Mouse (Mus musculus): ENCODE measurements around the gene Hivep3. TPM values are rescaled to one million over a fixed set of nuclear protein-coding genes. Genes with fewer than 3 reads are reported as not detected.
A peak's percentile ranks its signal among the peaks of the same experiment; 100 is the strongest.

The Hivep3 gene
- polyA plus RNA-seq, 1 experiment, result 29.4 TPM

GRCm38 (mm10) chr4:119816620-119817356 is 83.2 kb downstream of the Hivep3 start:
- DNase-seq (ENCODE audit: low spot score), result no peak

DNA sequence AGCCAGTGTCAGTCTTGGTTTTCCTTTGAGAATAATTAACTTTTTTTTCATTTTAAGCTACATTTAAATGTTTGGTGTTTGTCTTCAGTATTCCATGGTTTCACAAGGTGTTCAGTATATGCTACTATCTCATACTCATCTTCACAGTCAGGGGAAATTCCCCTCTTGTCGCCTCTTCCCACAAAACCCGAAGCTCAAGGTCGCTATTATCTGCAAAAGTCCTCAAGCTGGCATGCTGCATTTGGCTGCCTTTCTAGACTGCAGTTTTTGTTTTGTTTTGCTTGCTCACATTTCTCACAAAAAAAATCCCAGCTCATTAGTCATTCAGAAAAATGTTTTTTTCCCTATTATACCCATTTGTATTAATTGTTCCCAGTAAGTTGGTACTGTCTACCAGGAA is 92.4 kb downstream of the Hivep3 start:
- no peak for DNase-seq (ENCODE audit: low spot score)

GRCm38 (mm10) chr4:119828386-119828785 is 94.8 kb downstream of the Hivep3 start:
- DNase-seq (ENCODE audit: low spot score), result no peak

DNA sequence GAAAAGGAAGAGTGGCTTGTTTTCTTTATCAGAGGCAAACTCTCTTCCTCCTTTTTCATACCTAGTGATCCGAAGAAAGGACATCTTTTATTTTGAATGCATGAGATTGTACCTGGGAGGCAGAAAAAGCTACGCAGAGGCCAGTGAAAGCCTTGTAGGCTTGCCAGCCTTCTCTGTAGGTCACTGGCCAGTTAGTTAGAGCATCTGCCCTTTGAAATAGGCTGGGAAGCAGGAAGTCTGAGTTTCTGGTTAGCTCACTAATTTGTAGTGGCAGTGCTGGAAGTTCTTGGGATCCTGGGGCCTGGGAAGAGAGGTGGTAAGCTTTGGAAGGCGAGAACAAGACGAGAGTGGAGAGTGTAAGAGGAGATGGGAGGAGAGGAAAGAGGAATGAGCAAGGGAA is 95.4 kb downstream of the Hivep3 start:
- no peak for DNase-seq (ENCODE audit: low spot score)

DNA sequence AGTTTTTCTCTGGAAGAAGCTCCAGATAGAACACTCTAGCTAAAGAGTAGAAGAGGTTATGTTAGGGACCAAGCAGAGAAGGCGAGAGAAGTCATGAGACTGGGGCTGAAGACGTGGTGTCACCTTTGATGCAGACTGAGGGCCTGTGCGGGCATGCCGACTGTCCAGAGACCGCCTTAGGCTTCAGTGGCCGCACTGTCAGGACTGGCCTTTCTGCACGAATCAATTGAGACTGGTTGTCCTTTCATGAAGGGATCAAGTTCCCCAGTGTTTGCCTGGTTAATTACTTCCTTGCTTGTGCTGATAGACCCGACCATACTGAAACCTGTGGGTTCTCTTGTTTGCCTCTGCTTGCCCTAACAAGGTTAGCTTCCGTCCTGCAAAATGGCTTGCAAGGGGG is 99.7 kb downstream of the Hivep3 start:
- DNase-seq (ENCODE audit: low spot score), result peak; percentile 39

GRCm38 (mm10) chr4:119833884-119834283 is 100.3 kb downstream of the Hivep3 start:
- no peak for DNase-seq (ENCODE audit: low spot score)

GRCm38 (mm10) chr4:119836181-119836580 is 102.6 kb downstream of the Hivep3 start:
- DNase-seq (ENCODE audit: low spot score), result peak; percentile 9

GRCm38 (mm10) chr4:119837505-119838065 is 104.0 kb downstream of the Hivep3 start:
- DNase-seq (ENCODE audit: low spot score), result no peak

- no peak for DNase-seq (ENCODE audit: low spot score)
These were observed 104.7 kb downstream of the Hivep3 start for GRCm38 (mm10) chr4:119838308-119838707.

- peak; percentile 19 for DNase-seq (ENCODE audit: low spot score)
These were observed 109.7 kb downstream of the Hivep3 start for GRCm38 (mm10) chr4:119843294-119843693.

GRCm38 (mm10) chr4:119844267-119844666 is 110.7 kb downstream of the Hivep3 start:
- no peak for DNase-seq (ENCODE audit: low spot score)

DNA sequence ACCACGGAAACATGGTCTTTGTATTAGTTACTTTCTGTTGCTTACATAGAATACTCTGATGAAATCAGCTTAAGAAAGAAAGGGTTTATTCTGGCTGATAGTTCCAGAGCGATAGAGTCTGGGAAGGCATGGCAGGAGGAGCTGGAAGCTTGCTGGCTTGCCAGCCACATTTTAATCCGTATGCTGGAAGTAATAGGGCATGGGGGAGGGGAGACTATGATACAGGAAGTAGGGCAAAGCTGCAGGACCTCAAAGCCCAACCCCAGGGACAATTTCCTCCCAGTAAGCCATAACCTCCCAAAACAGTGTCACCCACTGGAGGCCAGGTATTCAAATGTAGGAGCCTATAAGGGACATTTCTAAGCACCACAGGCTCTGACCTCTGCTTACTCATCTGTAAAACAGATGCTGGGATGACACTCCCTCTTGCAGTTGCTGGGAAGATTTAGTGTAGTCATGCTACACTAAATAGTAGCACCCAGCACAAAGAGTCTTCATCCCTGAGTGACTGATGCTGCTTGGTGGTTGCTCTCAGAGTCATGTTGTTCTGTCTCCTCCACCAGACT is 112.1 kb downstream of the Hivep3 start:
- DNase-seq (ENCODE audit: low spot score), result no peak

GRCm38 (mm10) chr4:119852483-119852882 is 118.9 kb downstream of the Hivep3 start:
- peak; percentile 58 for DNase-seq (ENCODE audit: low spot score)

DNA sequence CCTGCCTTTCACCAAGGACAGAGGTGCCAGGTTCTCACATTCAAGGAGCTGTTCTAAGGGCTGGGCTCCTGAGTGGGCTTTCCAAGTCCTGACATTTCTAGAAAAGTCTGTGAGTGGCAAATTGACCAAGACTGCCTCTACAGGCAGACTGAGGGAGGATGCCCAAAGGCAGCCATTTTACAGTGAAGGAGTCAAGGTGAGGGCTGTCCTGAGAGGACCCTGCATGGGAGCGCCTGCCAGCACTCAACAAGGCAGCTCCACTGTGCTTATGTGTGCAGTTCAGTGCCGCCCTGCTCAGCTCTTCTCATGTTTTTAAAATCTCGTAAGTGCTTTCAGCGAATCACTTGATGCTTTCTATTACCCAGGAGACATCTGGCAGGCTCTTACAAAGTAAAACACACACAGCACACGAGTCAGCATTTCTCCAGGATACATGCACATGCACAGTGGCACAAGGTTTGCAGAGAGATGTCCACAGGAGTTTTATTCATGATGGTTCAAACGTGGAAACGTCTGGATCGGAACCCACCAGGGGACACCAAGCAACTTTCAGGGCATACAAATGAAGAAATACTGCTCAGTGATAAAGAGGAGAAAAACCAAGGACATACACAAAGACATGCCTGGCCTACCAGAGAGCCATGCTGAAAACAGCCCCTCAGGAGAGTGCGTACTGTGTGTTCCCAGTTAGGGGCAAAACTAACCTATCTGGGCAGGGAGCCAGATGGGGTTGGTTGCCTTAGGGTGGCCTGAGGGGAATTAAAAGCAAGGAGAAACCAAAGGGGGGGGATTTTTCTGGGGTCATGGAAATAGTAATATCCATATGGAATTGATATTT is 120.9 kb downstream of the Hivep3 start:
- no peak for DNase-seq (ENCODE audit: low spot score)

GRCm38 (mm10) chr4:119859454-119859853 is 125.9 kb downstream of the Hivep3 start:
- no peak for DNase-seq (ENCODE audit: low spot score)

DNA sequence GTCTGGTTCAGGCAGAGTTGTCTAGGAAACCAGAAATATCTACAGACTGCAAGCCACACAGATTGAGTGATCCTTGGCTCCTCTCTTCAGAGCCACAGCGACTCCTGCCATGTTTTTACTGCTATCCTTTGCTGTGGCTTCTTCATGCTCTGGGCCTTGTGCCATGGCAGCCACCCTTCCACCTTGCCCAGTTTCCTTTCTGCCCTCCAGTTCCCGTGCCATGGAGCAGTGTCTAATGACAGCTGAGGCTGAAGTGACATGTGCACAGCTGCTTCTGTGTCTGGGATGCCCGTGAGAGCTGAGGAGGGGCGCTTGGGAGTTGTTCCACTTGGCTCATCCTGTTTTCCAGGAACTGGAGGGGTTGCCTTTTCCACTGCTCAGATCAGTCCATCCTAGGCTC is 127.4 kb downstream of the Hivep3 start:
- no peak for DNase-seq (ENCODE audit: low spot score)

DNA sequence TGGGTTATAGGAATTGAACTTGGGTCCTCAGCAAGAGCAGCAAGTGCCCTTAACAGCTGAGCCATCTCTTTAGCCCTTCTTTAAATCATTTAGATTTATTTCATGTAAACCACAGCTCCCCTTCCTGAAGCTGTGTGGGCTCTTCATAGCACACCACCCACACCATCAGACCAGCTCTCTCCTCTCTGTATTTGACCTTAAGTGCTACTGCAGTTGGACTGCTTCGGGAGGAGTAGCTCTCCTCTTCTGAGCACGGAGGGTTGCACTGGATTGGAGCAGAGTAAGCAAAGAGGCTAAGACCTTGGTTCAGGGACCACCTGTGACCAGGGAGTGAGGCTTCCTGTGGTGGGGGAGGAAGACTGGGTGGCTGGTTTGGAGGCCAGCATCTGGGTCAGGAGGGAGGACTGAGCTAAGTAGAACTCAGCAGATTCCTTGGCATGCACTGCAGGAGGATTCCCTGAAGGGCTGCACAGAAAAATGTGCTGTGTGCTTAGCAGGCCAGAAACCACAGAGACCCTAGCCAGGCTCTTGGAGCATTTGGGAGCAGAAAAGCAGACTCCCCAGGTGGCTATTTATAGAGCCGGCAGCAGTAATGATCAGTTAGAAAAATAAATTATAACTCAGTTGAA is 132.4 kb downstream of the Hivep3 start:
- no peak for DNase-seq (ENCODE audit: low spot score)

DNA sequence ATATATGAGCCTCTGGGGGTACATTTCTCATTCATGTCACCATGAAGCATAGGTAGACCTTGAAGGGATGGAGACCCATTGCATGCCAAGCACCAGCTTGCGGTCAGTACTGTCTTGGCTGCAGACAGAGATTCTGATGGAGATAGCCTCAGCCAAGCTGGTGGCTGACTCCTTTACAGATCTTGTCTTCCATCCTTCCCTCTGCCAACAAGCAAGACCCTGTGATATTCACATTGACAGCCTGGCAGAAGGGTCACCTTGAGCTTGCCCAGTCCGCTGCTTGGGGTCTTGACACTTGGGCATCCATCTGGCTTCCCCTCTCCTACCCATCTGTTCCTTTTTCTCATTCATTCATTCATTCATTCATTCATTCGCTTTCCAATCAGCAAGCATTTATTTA is 133.5 kb downstream of the Hivep3 start:
- no peak for DNase-seq (ENCODE audit: low spot score)

- no peak for DNase-seq (ENCODE audit: low spot score)
These were observed 136.8 kb downstream of the Hivep3 start for GRCm38 (mm10) chr4:119870411-119870810.

GRCm38 (mm10) chr4:119871441-119871840 is 137.9 kb downstream of the Hivep3 start:
- DNase-seq (ENCODE audit: low spot score), result no peak

DNA sequence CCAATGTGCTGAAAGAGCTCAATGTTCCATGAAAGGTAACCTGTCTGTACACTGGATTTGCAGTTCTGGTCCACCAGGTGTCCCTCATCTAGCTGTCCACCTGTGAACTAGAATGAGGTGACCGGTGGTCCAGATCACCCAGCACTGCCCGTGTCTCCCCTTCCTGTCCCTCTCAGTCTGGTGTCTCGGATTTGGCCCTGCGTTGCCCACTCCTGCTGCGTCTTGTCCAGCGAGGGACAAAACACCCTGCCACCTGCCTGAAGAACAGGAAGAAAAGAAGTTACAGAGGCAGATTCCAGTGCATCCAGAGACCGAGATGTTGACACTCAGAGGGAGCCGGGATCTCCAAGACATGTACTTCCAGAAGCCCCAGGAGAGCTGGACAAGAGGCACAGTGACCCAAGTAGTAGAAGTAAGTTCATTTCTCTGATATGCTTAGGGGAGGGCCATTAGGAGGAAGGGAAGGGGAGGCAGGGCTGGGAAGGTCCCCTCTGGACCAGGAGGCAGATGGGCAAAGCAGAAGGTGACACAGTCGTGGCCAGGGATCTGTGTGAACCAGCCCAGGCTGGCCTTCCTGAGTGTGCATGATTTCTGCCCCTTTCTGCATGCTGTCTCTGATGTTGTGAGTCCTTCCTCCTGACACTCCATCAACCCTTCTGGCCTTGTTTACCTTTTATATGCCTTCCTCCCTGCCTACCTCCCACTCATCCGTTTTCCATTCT is 138.4 kb downstream of the Hivep3 start:
- DNase-seq (ENCODE audit: low spot score), result no peak

All from urinary bladder, adult 2 months (tissue).